Mouse (Mus musculus) liver, adult 2 months (tissue): ENCODE data around the gene Tcte2. TPM values are rescaled to one million over a fixed set of nuclear protein-coding genes. Genes with fewer than 3 reads are reported as not detected.
"Not testable (repeated sequence)": the region's sequence is repeated elsewhere in the genome, so short reads cannot be mapped to it uniquely, and the experiment has no call there.

Source experiments
- DNase-seq: peaks from one replicate; pipeline ENCODE4 v3.0.0-alpha.2; 2011; ENCODE audit warnings: low read depth, low spot score; ENCODE audit errors: extremely low read depth
- H3K27ac ChIP-seq: fragments of 200-500 bp; replicated peaks from 2 replicates; pipeline ENCODE4 v1.5.1; 2012; ENCODE audit warnings: low read depth, mild to moderate bottlenecking, control low read depth, inconsistent platforms, low read length; ENCODE audit not compliant: insufficient read depth
- H3K27me3 ChIP-seq: fragments of 200-500 bp; 2 replicates; pipeline ENCODE4 v1.6.1; 2012; ENCODE audit warnings: mild to moderate bottlenecking, moderate library complexity, low read length, inconsistent platforms; ENCODE audit not compliant: control insufficient read depth, insufficient read depth
- H3K36me3 ChIP-seq: fragments of 200-500 bp; 2 replicates; pipeline ENCODE4 v1.6.1; 2012; ENCODE audit warnings: low read length, inconsistent platforms; ENCODE audit not compliant: control insufficient read depth, insufficient read depth
- H3K4me1 ChIP-seq: fragments of 200-500 bp; 2 replicates; pipeline ENCODE4 v1.6.1; 2011; ENCODE audit warnings: low read length; ENCODE audit not compliant: control insufficient read depth, insufficient read depth
- H3K4me3 ChIP-seq: fragments of 200-500 bp; 2 replicates; pipeline ENCODE4 v1.5.1; 2011; ENCODE audit warnings: low read depth, mild to moderate bottlenecking, control low read depth, low read length, moderate library complexity; ENCODE audit not compliant: insufficient read depth
- H3K79me2 ChIP-seq: fragments of 200-500 bp; 2 replicates; pipeline ENCODE4 v1.6.1; 2012; ENCODE audit warnings: inconsistent platforms, mild to moderate bottlenecking, low read length, moderate library complexity; ENCODE audit not compliant: control insufficient read depth, insufficient read depth
- H3K9ac ChIP-seq: fragments of 200-500 bp; 2 replicates; pipeline ENCODE4 v1.6.1; 2012; ENCODE audit warnings: low read depth, mild to moderate bottlenecking, control low read depth, inconsistent platforms, low read length
- CTCF ChIP-seq: fragments of 200-500 bp; IDR thresholded peaks from 2 replicates; pipeline ENCODE4 v1.5.1; 2011; ENCODE audit warnings: low read depth, low read length, control low read depth
- POLR2A ChIP-seq: fragments of 200-500 bp; IDR thresholded peaks from 2 replicates; pipeline ENCODE4 v1.6.1; 2011; ENCODE audit warnings: low read length, control low read depth; ENCODE audit not compliant: insufficient read depth; ENCODE audit errors: extremely low read depth
- WGBS: fragments of 180-500 bp; shearing (Covaris S2); methylation state at CpG from one replicate; pipeline ENCODE4 v1.1.7; 2018; 5-methylcytosine and 5-hydroxymethylcytosine counted together
- polyA plus RNA-seq: library from polyadenylated mRNA; depleted of rRNA; stranded (reverse); fragments of >200 nt; gene quantifications from 2 replicates; pipeline ENCODE4 v1.2.3, GENCODE M21; 2012
- total RNA-seq: library from RNA; depleted of rRNA; stranded (reverse); fragments of >200 nt; gene quantifications from 2 replicates; pipeline ENCODE4 v1.2.3, GENCODE M21; 2014

Gene Tcte2
- total and polyA plus RNA-seq, 2 experiments, result 0.94 to 1.5 TPM

- H3K27me3 ChIP-seq, result no peaks in the 10 kb centered on the region
- 83% methylated on average over 4 of the region's 4 CpGs for WGBS
- no peaks in the 10 kb centered on the region for H3K79me2 ChIP-seq
- TF ChIP-seq POLR2A (no peak), CTCF (no peak)
- H3K4me3 ChIP-seq, result no peak overlapping the region
- no peak for DNase-seq
- H3K27ac ChIP-seq, result no peak overlapping the region
- no peaks in the 10 kb centered on the region for H3K36me3 ChIP-seq
- no peak overlapping the region for H3K9ac ChIP-seq
- no peaks in the 10 kb centered on the region for H3K4me1 ChIP-seq
These were observed 81.3 kb downstream of the Tcte2 start for GRCm38 (mm10) chr17:13680318-13680717.

GRCm38 (mm10) chr17:13679725-13680124 lies 81.9 kb downstream of the Tcte2 start:
- no peaks in the 10 kb centered on the region for H3K36me3 ChIP-seq
- H3K4me1 ChIP-seq, result no peaks in the 10 kb centered on the region
- H3K4me3 ChIP-seq, result no peak overlapping the region
- H3K79me2 ChIP-seq, result no peaks in the 10 kb centered on the region
- 98% methylated on average over 6 of the region's 6 CpGs for WGBS
- H3K9ac ChIP-seq, result no peak overlapping the region
- no peak for DNase-seq
- TF ChIP-seq CTCF, result no peak
- no peak overlapping the region for H3K27ac ChIP-seq
- H3K27me3 ChIP-seq, result no peaks in the 10 kb centered on the region

- Histone ChIP-seq H3K27ac (no peak overlapping the region), H3K79me2 (no peaks in the 10 kb centered on the region), H3K36me3 (no peaks in the 10 kb centered on the region), H3K4me3 (no peak overlapping the region), H3K9ac (no peak overlapping the region), H3K27me3 (no peaks in the 10 kb centered on the region), H3K4me1 (no peaks in the 10 kb centered on the region)
- DNase-seq, result no peak
- TF ChIP-seq CTCF (no peak), POLR2A (no peak)
- WGBS, result 60% methylated on average over 9 of the region's 9 CpGs
These were observed 84.1 kb downstream of the Tcte2 start for GRCm38 (mm10) chr17:13677225-13678148.

GRCm38 (mm10) chr17:13676099-13676498 lies 85.5 kb downstream of the Tcte2 start:
- not testable (repeated sequence) for H3K9ac ChIP-seq, H3K79me2 ChIP-seq, DNase-seq, H3K27ac ChIP-seq, H3K4me3 ChIP-seq, H3K4me1 ChIP-seq, H3K27me3 ChIP-seq, H3K36me3 ChIP-seq
- WGBS, result 90% methylated on average over 3 of the region's 3 CpGs

- TF ChIP-seq POLR2A, result no peak
- Histone ChIP-seq H3K27me3 (no peaks in the 10 kb centered on the region), H3K27ac (no peak overlapping the region), H3K9ac (no peak overlapping the region), H3K4me3 (no peak overlapping the region), H3K79me2 (no peaks in the 10 kb centered on the region), H3K4me1 (0 out of 2 replicates have a peak, but pooled peaks cover 2% of the 10 kb centered on the region), H3K36me3 (no peaks in the 10 kb centered on the region)
- no peak for DNase-seq
- WGBS, result 85% methylated on average over 4 of the region's 4 CpGs
These were observed 86.0 kb downstream of the Tcte2 start for GRCm38 (mm10) chr17:13675630-13676029.

GRCm38 (mm10) chr17:13674695-13675306 lies 86.8 kb downstream of the Tcte2 start:
- H3K4me3 ChIP-seq, result no peak overlapping the region
- no peak overlapping the region for H3K9ac ChIP-seq
- no peaks in the 10 kb centered on the region for H3K36me3 ChIP-seq
- TF ChIP-seq POLR2A (no peak), CTCF (no peak)
- 0 out of 2 replicates have a peak, but pooled peaks cover 2% of the 10 kb centered on the region for H3K4me1 ChIP-seq
- no peaks in the 10 kb centered on the region for H3K27me3 ChIP-seq
- WGBS, result 67% methylated on average over 6 of the region's 6 CpGs
- no peak overlapping the region for H3K27ac ChIP-seq
- H3K79me2 ChIP-seq, result no peaks in the 10 kb centered on the region
- DNase-seq, result no peak
